ENCODE assay signal across 8 mouse cellular contexts in genomic region chr3:151771074-151771473, GRCm38 (mm10). TPM values are rescaled to one million over a fixed set of nuclear protein-coding genes. Genes with fewer than 3 reads are reported as not detected.
DNase-seq lines count a peak whose midpoint lies in the region; ATAC-seq and TF ChIP-seq lines count a peak whose summit lies in the region.

No protein-coding gene starts in this region.

- no peaks in the 10 kb centered on the region for H3K36me3 ChIP-seq in intestine, postnatal 0 days (ENCODE audit: control insufficient read depth, insufficient read depth)
- H3K36me3 ChIP-seq in intestine, embryonic 15.5 days: no peaks in the 10 kb centered on the region
- H3K36me3 ChIP-seq in ES-Bruce4 (ENCODE audit: control insufficient read depth, insufficient read depth, low read length, poor library complexity, severe bottlenecking): no peaks in the 10 kb centered on the region
- no peaks in the 10 kb centered on the region for H3K36me3 ChIP-seq in embryonic facial prominence, embryonic 14.5 days (ENCODE audit: control insufficient read depth, insufficient read depth, low read length)

- no peak overlapping the region for H3K9ac ChIP-seq in intestine, postnatal 0 days (ENCODE audit: low read depth, low read length)
- no peak overlapping the region for H3K9ac ChIP-seq in intestine, embryonic 15.5 days
- H3K9ac ChIP-seq in ES-Bruce4 (ENCODE audit: low read depth, poor library complexity, severe bottlenecking): no peak overlapping the region
- H3K9ac ChIP-seq in embryonic facial prominence, embryonic 14.5 days (ENCODE audit: low read depth, low read length): no peak overlapping the region

- H3K4me2 ChIP-seq in intestine, postnatal 0 days (replicated peaks; ENCODE audit: low read depth): no peak overlapping the region
- no peak overlapping the region for H3K4me2 ChIP-seq in intestine, embryonic 15.5 days (replicated peaks)
- H3K4me2 ChIP-seq in embryonic facial prominence, embryonic 14.5 days (ENCODE audit: low read depth, low read length): no peak overlapping the region

- no peak overlapping the region for H3K27ac ChIP-seq in intestine, postnatal 0 days (ENCODE audit: low read depth, low read length)
- no peak overlapping the region for H3K27ac ChIP-seq in intestine, embryonic 15.5 days
- no peak overlapping the region for H3K27ac ChIP-seq in ES-Bruce4 (ENCODE audit: insufficient read depth, low read length)
- H3K27ac ChIP-seq in embryonic facial prominence, embryonic 14.5 days (replicated peaks; ENCODE audit: low read depth, low read length): no peak overlapping the region

- TF ChIP-seq CTCF in intestine, postnatal 0 days (IDR thresholded peaks at IDR 0.05; ENCODE audit: low read depth): peak; percentile 85
- peak; percentile 61 for TF ChIP-seq CTCF in ES-Bruce4 (IDR thresholded peaks at IDR 0.05; ENCODE audit: low read depth, low read length)

- no peaks in the 10 kb centered on the region for H3K4me1 ChIP-seq in intestine, postnatal 0 days (replicated peaks; ENCODE audit: control insufficient read depth, insufficient read depth, low read length)
- no peaks in the 10 kb centered on the region for H3K4me1 ChIP-seq in intestine, embryonic 15.5 days (replicated peaks)
- H3K4me1 ChIP-seq in ES-Bruce4 (ENCODE audit: control insufficient read depth, insufficient read depth, low read length): no peaks in the 10 kb centered on the region
- H3K4me1 ChIP-seq in embryonic facial prominence, embryonic 14.5 days (ENCODE audit: control insufficient read depth, insufficient read depth, low read length): no peaks in the 10 kb centered on the region

- no peak overlapping the region for H3K4me3 ChIP-seq in intestine, postnatal 0 days (ENCODE audit: low read depth, low read length)
- no peak overlapping the region for H3K4me3 ChIP-seq in intestine, embryonic 15.5 days (replicated peaks)
- H3K4me3 ChIP-seq in ES-Bruce4 (ENCODE audit: low read depth, low read length): no peak overlapping the region
- H3K4me3 ChIP-seq in embryonic facial prominence, embryonic 14.5 days (ENCODE audit: low read depth, low read length): no peak overlapping the region

- H3K9me3 ChIP-seq in intestine, postnatal 0 days (ENCODE audit: control insufficient read depth): no peaks in the 10 kb centered on the region
- no peaks in the 10 kb centered on the region for H3K9me3 ChIP-seq in intestine, embryonic 15.5 days
- H3K9me3 ChIP-seq in ES-Bruce4 (replicated peaks; ENCODE audit: control insufficient read depth, insufficient read depth, low read length, poor library complexity, severe bottlenecking): no peaks in the 10 kb centered on the region
- H3K9me3 ChIP-seq in embryonic facial prominence, embryonic 14.5 days (ENCODE audit: control insufficient read depth, low read length): no peaks in the 10 kb centered on the region

- no peak for ATAC-seq in intestine, postnatal 0 days
- ATAC-seq in intestine, embryonic 15.5 days: no peak
- ATAC-seq in embryonic facial prominence, embryonic 14.5 days (ENCODE audit: low read depth): 0 out of 2 replicates have a peak, but pooled peaks have one; percentile 57

- no peaks in the 10 kb centered on the region for H3K27me3 ChIP-seq in intestine, postnatal 0 days (replicated peaks; ENCODE audit: control insufficient read depth, insufficient read depth, low read length)
- H3K27me3 ChIP-seq in intestine, embryonic 15.5 days (replicated peaks): no peaks in the 10 kb centered on the region
- H3K27me3 ChIP-seq in ES-Bruce4 (ENCODE audit: control insufficient read depth, insufficient read depth, low read length, poor library complexity, severe bottlenecking): no peaks in the 10 kb centered on the region
- H3K27me3 ChIP-seq in embryonic facial prominence, embryonic 14.5 days (replicated peaks; ENCODE audit: control insufficient read depth, insufficient read depth, low read length): no peaks in the 10 kb centered on the region

- TF ChIP-seq EP300 in ES-Bruce4 (IDR thresholded peaks at IDR 0.05; ENCODE audit: insufficient read depth, low read depth, low read length): no peak

- TF ChIP-seq POLR2A in ES-Bruce4 (IDR thresholded peaks at IDR 0.05; ENCODE audit: insufficient read depth, low read length): no peak

- WGBS in intestine, postnatal 0 days: 58% methylated on average over 3 of the region's 3 CpGs
- 59% methylated on average over 3 of the region's 3 CpGs for WGBS in intestine, embryonic 15.5 days
- WGBS in embryonic facial prominence, embryonic 14.5 days: 63% methylated on average over 3 of the region's 3 CpGs

- DNase-seq in adrenal gland, postnatal 10 days: peak; percentile 73
- peak; percentile 77 for DNase-seq in embryonic facial prominence, embryonic 14.5 days (ENCODE audit: low spot score)
- peak; percentile 22 to 67 for DNase-seq in layer of hippocampus, adult 18-20 months (ENCODE audit: low spot score in 2 of 2)
- DNase-seq in lung, postnatal 36 days: peak; percentile 80
- no peak for DNase-seq in spleen, postnatal 14 days (ENCODE audit: low spot score in 2 of 2)

RNA-seq across cellular contexts. Expression of gene Ifi44l, which starts 8.4 kb away (rescaled TPM):
- polyA plus RNA-seq in intestine, postnatal 0 days (2015; fragmentation: Nextera tagmentation; extraction: Ambion mirVana): not detected in 2 replicates
- not detected in 2 replicates for polyA plus RNA-seq in intestine, embryonic 15.5 days (2015; fragmentation: Nextera tagmentation; extraction: Ambion mirVana)
- polyA plus RNA-seq in ES-Bruce4 (2011; ENCODE audit: insufficient read depth, insufficient read length, low read depth, missing spikeins): not detected in 2 replicates
- total RNA-seq in adrenal gland, postnatal 10 days (2021): not detected
- polyA plus RNA-seq in embryonic facial prominence, embryonic 14.5 days (2014; fragmentation: Nextera tagmentation; extraction: Ambion mirVana): not detected in 2 replicates
- total RNA-seq in layer of hippocampus, adult 18-20 months (2021): not detected

RNA-seq across cellular contexts. Expression of gene Ifi44, which starts 21.3 kb away (rescaled TPM):
- polyA plus RNA-seq in intestine, postnatal 0 days (2015; fragmentation: Nextera tagmentation; extraction: Ambion mirVana): 1.1 and 1.4 TPM in 2 replicates
- polyA plus RNA-seq in intestine, embryonic 15.5 days (2015; fragmentation: Nextera tagmentation; extraction: Ambion mirVana): 0.32 and 0.59 TPM in 2 replicates
- not detected in 2 replicates for polyA plus RNA-seq in ES-Bruce4 (2011; ENCODE audit: insufficient read depth, insufficient read length, low read depth, missing spikeins)
- 1 to 10 TPM; 1.8 to 2.5 TPM for total RNA-seq in adrenal gland, postnatal 10 days (2021)
- 0.58 and 0.90 TPM in 2 replicates for polyA plus RNA-seq in embryonic facial prominence, embryonic 14.5 days (2014; fragmentation: Nextera tagmentation; extraction: Ambion mirVana)
- total RNA-seq in layer of hippocampus, adult 18-20 months (2021): not detected

Comparison
In these comparisons a context has a peak if more than half of its experiments do, and no peak if none do; other contexts are left out.
1. DNase-seq: peak in adrenal gland, postnatal 10 days (single experiment), embryonic facial prominence, embryonic 14.5 days (single experiment), layer of hippocampus, adult 18-20 months (2 of 2) and lung, postnatal 36 days (single experiment); none in spleen, postnatal 14 days (0 of 2).